Mouse (Mus musculus) R1 (cell line): ENCODE measurements around the gene Brdt.

Experiments
- DNase-seq: peaks from one replicate; pipeline ENCODE4 v3.0.0-alpha.2; 2018; ENCODE audit warnings: low read depth, low spot score

Brdt gene

DNA sequence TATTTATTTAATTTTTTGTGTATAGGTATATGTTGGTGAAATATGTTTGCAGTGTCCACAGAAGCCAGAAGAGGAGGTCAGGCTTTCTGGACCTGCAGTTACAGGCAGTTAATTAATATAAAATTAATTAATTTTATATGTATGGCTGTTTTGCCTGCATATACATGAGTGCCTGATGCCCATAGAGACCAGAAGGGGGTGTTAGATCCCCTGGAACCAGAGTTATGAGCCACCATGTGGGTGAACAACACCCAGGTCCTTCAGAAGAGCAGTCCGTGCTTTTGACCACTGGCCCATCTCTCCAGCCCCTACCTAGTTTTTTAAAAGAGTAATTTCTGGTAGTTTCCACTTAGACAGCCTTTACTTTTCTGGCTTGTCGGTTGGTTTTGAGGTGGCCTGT lies 81.3 kb downstream of the Brdt start:
- no peak for DNase-seq

DNA sequence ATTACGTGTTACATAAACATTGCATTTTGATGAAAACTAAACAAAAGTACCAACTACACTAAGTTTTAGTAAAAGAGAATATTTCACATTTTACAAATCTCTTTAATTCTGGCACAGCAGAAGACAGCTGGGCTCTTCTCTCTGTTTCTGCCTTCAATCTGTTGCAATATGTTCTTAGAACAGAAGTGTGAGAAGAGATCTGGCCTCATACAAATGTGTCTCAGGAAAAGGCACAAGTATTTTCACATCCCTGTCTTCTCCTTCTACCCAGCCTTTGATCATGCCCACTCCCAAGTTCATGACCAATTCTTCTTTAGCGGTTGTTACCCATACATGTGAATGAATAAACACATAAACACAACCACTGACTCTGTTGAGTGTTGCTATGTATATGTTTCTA lies 84.1 kb downstream of the Brdt start:
- DNase-seq, result no peak

DNA sequence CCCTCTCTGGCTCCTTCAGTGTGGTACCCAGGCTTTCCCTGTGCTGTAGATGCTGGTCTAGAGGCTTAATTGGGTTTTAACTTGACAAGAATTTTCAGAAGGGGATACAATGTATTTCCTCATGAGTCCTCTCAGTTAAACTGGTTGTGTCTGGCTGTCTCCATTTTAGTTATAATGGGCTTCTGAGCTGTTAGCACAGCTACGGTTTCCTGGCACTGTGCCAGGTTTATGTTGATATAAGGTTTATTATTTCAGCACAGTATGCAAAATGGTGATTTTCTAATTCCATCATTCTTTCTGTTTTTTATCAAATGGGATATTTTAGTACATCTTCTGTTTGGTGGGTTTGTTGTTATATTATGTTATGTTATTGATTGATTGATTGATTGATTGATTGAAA lies 90.7 kb downstream of the Brdt start:
- no peak for DNase-seq

DNA sequence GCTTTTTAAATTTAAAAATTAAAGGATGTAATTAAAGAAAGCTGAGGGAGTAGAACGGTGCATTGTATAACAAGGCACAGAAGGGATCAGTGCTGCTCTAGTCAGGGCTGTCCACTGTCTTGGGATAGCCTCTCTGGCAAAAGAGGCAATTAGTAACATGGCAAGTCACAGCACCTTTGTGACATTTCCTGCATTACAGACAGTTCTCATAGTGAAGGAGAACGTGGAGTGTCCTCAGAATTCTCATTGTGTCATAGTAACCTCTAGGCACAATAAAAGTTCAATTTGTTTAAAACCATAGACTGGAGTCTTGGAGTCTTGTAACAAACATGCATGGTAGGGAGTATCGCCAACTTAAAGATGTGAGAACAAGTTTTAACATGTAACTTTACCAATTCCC lies 100.3 kb downstream of the Brdt start, which contains the start of gene Lpcat2b:
TSS of gene Lpcat2b (plus strand) at position 301 of the 400 bp plus-strand sequence.
- no peak for DNase-seq

DNA sequence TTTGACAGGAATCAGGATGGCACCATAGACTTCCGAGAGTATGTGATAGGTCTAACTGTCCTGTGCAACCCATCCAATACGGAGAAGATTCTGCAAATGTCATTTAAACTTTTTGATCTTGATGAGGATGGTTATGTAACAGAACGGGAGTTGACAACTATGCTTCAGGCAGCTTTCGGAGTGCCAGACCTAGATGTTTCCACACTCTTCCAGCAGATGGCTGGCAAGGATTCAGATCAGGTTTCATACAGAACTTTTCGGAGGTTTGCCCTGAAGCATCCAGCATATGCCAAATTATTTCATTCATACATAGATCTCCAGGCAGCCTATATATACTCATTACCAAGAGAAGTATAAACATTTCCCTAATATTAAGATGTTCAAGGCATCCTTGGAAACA lies 103.0 kb downstream of the Brdt start:
- no peak for DNase-seq

DNA sequence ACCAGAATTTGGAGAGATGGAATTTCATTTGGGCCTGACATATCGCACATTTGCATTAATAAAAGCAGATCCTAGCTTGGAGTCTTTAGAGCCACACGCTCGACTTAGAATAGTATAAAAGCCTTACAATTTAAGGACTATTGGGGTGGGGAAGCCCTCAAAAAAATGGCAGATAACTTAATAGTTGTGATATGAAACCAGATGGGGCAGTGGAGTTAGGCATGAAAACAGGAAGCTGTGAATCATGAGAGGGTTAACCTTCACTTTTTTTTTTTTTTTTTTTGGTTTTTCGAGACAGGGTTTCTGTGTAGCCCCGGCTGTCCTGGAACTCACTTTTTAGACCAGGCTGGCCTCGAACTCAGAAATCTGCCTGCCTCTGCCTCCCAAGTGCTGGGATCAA lies 105.2 kb downstream of the Brdt start:
- DNase-seq, result no peak
